Mouse (Mus musculus): ENCODE data around the gene Lmbr1l.
A peak's percentile ranks its signal among the peaks of the same experiment; 100 is the strongest.

GRCm38 (mm10) chr15:98867321-98867720 is 50.7 kb downstream of the Lmbr1l start:
- TF ChIP-seq POLR2A (IDR thresholded peaks at IDR 0.05; ENCODE audit: control insufficient read depth in 1 of 2, insufficient read depth in 1 of 2, low read depth in 1 of 2, low read length in 2 of 2, poor library complexity in 1 of 2) (no peak), EP300 (IDR thresholded peaks at IDR 0.05; ENCODE audit: low read depth in 1 of 2, low read length in 2 of 2) (no peak), MAX (IDR thresholded peaks at IDR 0.05; ENCODE audit: low read length) (peak; percentile 30), CTCF (IDR thresholded peaks at IDR 0.05 in 2 of 3, conservative IDR thresholded peaks at IDR 0.05 in 1 of 3; ENCODE audit: control insufficient read depth in 1 of 3, insufficient read depth in 1 of 3, low read depth in 2 of 3, low read length in 3 of 3, poor library complexity in 1 of 3, severe bottlenecking in 1 of 3) (no peak), RCOR1 (IDR thresholded peaks at IDR 0.05; ENCODE audit: low read depth, low read length) (no peak), TBP (IDR thresholded peaks at IDR 0.05; ENCODE audit: low read depth, low read length) (no peak), SMC3 (IDR thresholded peaks at IDR 0.05; ENCODE audit: low read depth, low read length) (no peak), USF1 (IDR thresholded peaks at IDR 0.05; ENCODE audit: low read depth, low read length) (no peak), ZKSCAN1 (IDR thresholded peaks at IDR 0.05; ENCODE audit: low read depth, low read length) (no peak), CHD1 (IDR thresholded peaks at IDR 0.05; ENCODE audit: low read depth, low read length) (no peak), ZNF384 (IDR thresholded peaks at IDR 0.05; ENCODE audit: low read depth, low read length) (no peak), HCFC1 (IDR thresholded peaks at IDR 0.05; ENCODE audit: low read depth, low read length) (peak; percentile 100), GABPA (IDR thresholded peaks at IDR 0.05; ENCODE audit: low read depth, low read length) (no peak), MAFK (IDR thresholded peaks at IDR 0.05; ENCODE audit: borderline replicate concordance, low read depth, low read length) (no peak)

Measured in MEL (cell line).